Mouse (Mus musculus) heart, embryonic 15.5 days (tissue): ENCODE measurements around the gene Prkaa2. TPM values are rescaled to one million over a fixed set of nuclear protein-coding genes. Genes with fewer than 3 reads are reported as not detected.
A peak's percentile ranks its signal among the peaks of the same experiment; 100 is the strongest.

ENCODE experiments used
- ATAC-seq: fragments of 200-750 bp; cut with Nextera tagmentation; replicated peaks from 2 replicates; pipeline ENCODE4 v1.8.0; 2017; ENCODE audit warnings: low read depth, moderate TSS enrichment; ENCODE audit not compliant: insufficient number of reproducible peaks, insufficient read depth, low FRiP score
- H3K27ac ChIP-seq: fragments of 300-500 bp; sonication (generic); 2 replicates; pipeline ENCODE4 v1.5.1; 2015; ENCODE audit warnings: mild to moderate bottlenecking, inconsistent platforms
- H3K27me3 ChIP-seq: fragments of 300-500 bp; sonication (generic); 2 replicates; pipeline ENCODE4 v1.6.1; 2015; ENCODE audit warnings: inconsistent platforms
- H3K36me3 ChIP-seq: fragments of 300-500 bp; sonication (generic); 2 replicates; pipeline ENCODE4 v1.6.1; 2015; ENCODE audit warnings: mild to moderate bottlenecking, inconsistent platforms
- H3K4me1 ChIP-seq: fragments of 300-500 bp; sonication (generic); replicated peaks from 2 replicates; pipeline ENCODE4 v1.6.1; 2015; ENCODE audit warnings: inconsistent platforms
- H3K4me2 ChIP-seq: fragments of 300-500 bp; sonication (generic); 2 replicates; pipeline ENCODE4 v1.6.1; 2015; ENCODE audit warnings: inconsistent platforms, mild to moderate bottlenecking, moderate library complexity
- H3K4me3 ChIP-seq: fragments of 300-500 bp; sonication (generic); 2 replicates; pipeline ENCODE4 v1.5.1; 2015; ENCODE audit warnings: mild to moderate bottlenecking, inconsistent platforms
- H3K9ac ChIP-seq: fragments of 300-500 bp; sonication (generic); 2 replicates; pipeline ENCODE4 v1.6.1; 2015; ENCODE audit warnings: mild to moderate bottlenecking, inconsistent platforms
- H3K9me3 ChIP-seq: fragments of 300-500 bp; sonication (generic); replicated peaks from 2 replicates; pipeline ENCODE4 v1.6.1; 2016; ENCODE audit warnings: inconsistent platforms
- WGBS: fragments of 180-500 bp; shearing (Covaris S2); methylation state at CpG from one replicate; pipeline ENCODE4 v1.1.7; 2015; ENCODE audit warnings: mixed read lengths; 5-methylcytosine and 5-hydroxymethylcytosine counted together
- polyA plus RNA-seq: library from polyadenylated mRNA; unstranded; fragments of >200 nt; fragmentation: Nextera tagmentation; extraction: Ambion mirVana; gene quantifications from 2 replicates; pipeline ENCODE4 v1.2.1, GENCODE M21; 2015

Prkaa2 gene
- polyA plus RNA-seq = 39.2 and 46.6 TPM in 2 replicates

DNA sequence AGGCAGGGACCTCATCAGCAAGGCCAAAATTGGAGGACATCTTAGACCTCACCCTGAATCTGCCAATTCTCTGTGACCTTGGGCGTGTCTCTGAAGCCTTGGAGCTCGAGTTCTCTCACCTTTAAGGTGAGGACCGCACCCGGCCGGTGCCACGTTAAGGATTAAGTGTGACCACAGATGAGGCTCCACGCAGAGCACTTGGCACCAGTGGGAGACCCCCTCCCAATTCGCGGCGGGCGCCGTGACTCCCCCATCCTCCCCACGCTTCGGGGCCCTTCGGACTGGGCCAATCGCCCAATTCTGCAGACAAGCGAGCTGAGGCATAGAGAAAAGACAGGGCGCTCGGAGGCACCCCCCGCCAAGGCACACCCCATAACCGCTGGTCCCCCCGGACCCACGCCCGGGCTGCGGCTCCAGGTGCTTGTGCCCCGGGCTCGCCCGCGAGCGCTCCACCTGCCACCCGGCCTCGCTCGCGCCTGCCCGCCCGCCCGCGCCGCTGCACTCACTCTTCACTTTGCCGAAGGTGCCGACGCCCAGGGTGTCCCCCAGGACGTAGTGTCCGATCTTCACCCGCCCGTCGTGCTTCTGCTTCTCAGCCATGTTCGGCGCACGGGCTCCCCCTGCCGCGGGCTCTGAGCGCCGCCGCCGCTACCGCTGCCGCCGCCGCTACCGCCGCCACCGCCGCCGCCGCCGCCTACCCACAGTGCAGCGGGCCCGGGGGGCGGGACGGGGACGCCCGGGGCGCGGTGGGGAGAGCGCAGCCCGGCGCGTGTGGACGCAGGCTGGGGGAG, at the start of gene Prkaa2:
Gene Prkaa2 (minus strand): TSS at position 692 of the 791 bp plus-strand sequence.
- H3K4me1 ChIP-seq = peaks cover 18% of the 10 kb centered on the region
- H3K4me2 ChIP-seq = peak within 1 kb of the TSS; percentile 79
- H3K27me3 ChIP-seq = no peaks in the 10 kb centered on the region
- no peaks in the 10 kb centered on the region for H3K9me3 ChIP-seq
- peak within 1 kb of the TSS; percentile 94 for H3K27ac ChIP-seq
- peak within 1 kb of the TSS; percentile 73 for H3K9ac ChIP-seq
- under 1% methylated on average over 80 of the region's 80 CpGs for WGBS
- peak within 1 kb of the TSS; percentile 64 for H3K4me3 ChIP-seq
- no peaks in the 10 kb centered on the region for H3K36me3 ChIP-seq
- peak; percentile 89 for ATAC-seq

GRCm38 (mm10) chr4:105159531-105159870, 49.8 kb upstream of the Prkaa2 start:
- Histone ChIP-seq H3K9ac (peak overlapping the region; percentile 83), H3K4me3 (peak overlapping the region; percentile 84), H3K27me3 (peaks cover 12% of the 10 kb centered on the region; the same call in 1 of the 2 replicates), H3K4me2 (peak overlapping the region; percentile 77), H3K9me3 (no peaks in the 10 kb centered on the region), H3K27ac (no peak overlapping the region), H3K36me3 (no peaks in the 10 kb centered on the region; the same call in 1 of the 2 replicates), H3K4me1 (peaks cover 13% of the 10 kb centered on the region)
- no peak for ATAC-seq
- WGBS = 31% methylated on average over 6 of the region's 6 CpGs

GRCm38 (mm10) chr4:105158651-105159530, 49.2 kb upstream of the Prkaa2 start:
- Histone ChIP-seq H3K4me3 (peak overlapping the region; percentile 84), H3K9me3 (no peaks in the 10 kb centered on the region), H3K36me3 (no peaks in the 10 kb centered on the region; the same call in 1 of the 2 replicates), H3K9ac (peak overlapping the region; percentile 83), H3K4me1 (peaks cover 13% of the 10 kb centered on the region), H3K4me2 (peak overlapping the region; percentile 77), H3K27ac (peak overlapping the region; percentile 86), H3K27me3 (peaks cover 12% of the 10 kb centered on the region; the same call in 1 of the 2 replicates)
- 6% methylated on average over 18 of the region's 18 CpGs for WGBS
- ATAC-seq = no peak

GRCm38 (mm10) chr4:105158169-105158555, 48.5 kb upstream of the Prkaa2 start:
- Histone ChIP-seq H3K36me3 (no peaks in the 10 kb centered on the region; the same call in 1 of the 2 replicates), H3K9me3 (no peaks in the 10 kb centered on the region), H3K4me3 (peak overlapping the region; percentile 84), H3K27ac (peak overlapping the region; percentile 86), H3K4me2 (peak overlapping the region; percentile 77), H3K4me1 (peaks cover 13% of the 10 kb centered on the region), H3K9ac (peak overlapping the region; percentile 83), H3K27me3 (peaks cover 12% of the 10 kb centered on the region; the same call in 1 of the 2 replicates)
- WGBS = under 1% methylated on average over 26 of the region's 26 CpGs
- peak; percentile 76 for ATAC-seq

DNA sequence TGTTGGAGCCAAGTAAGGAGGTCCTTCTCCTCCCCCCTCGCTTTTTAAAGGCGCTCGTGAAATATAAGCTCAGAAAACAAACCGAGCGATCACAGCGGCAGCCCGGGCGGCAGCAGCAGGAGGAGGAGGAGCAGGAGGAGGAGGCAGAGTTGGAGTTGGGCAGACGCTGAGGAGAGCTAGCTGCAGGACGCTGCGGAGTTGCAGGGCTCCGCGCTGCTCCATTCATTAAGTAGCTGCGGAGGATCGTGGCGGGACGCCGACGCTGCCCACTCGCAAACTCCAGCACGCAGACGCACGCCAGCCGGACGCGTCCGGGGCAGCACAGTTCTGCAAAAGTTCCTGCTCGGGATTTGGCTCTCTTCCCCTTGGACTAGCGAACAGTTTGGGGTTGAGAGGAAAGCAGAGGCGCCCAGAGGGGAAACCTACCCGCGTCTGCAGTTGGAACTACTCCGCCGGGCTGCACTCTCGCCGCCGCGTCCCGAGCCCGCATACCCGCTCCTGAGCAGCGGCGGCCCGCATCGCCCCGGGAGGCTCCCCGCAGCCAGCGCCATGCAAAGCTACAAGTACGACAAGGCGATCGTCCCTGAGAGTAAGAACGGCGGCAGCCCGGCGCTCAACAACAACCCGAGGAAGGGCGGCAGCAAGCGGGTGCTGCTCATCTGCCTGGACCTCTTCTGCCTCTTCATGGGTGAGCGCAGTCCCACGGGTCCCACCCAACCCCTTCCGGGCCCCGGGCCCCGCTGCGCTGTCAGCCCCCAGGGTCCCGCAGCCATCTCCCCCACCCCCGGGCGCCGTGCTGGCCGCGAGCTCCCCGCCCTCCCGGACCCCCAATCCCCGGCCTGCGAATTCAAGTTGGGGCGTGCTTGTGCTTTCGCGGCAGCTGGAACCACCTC, 47.8 kb upstream of the Prkaa2 start, which contains the start of gene Plpp3:
Gene Plpp3 (plus strand): TSS at position 72 of the 893 bp plus-strand sequence.
- peak within 1 kb of the TSS; percentile 77 for H3K4me2 ChIP-seq
- H3K27me3 ChIP-seq = peaks cover 12% of the 10 kb centered on the region; the same call in 1 of the 2 replicates
- H3K36me3 ChIP-seq = no peaks in the 10 kb centered on the region; the same call in 1 of the 2 replicates
- H3K4me3 ChIP-seq = peak within 1 kb of the TSS; percentile 84
- H3K27ac ChIP-seq = peak within 1 kb of the TSS; percentile 86
- no peaks in the 10 kb centered on the region for H3K9me3 ChIP-seq
- peak within 1 kb of the TSS; percentile 83 for H3K9ac ChIP-seq
- H3K4me1 ChIP-seq = peaks cover 13% of the 10 kb centered on the region
- WGBS = under 1% methylated on average over 77 of the region's 77 CpGs
- peak; percentile 82 for ATAC-seq

DNA sequence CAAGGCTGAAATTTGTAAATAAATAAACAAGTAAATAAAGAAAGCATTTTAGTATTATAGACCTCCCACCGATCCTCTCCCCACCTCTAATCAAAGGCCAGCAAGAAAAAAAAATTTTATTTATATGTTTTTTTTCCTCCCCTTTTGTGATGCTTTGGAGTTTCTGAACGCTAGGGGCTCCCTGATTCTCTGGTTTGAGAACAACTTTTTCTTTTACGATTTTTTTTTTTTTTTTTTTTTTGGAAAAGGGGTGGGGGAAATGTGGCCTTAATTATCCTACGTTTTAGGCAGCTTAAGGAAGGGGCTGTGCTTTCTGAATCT, 47.2 kb upstream of the Prkaa2 start:
- Histone ChIP-seq H3K9me3 (no peaks in the 10 kb centered on the region), H3K4me2 (peak overlapping the region; percentile 77), H3K27me3 (peaks cover 12% of the 10 kb centered on the region; the same call in 1 of the 2 replicates), H3K27ac (peak overlapping the region; percentile 86), H3K4me1 (peaks cover 13% of the 10 kb centered on the region), H3K36me3 (no peaks in the 10 kb centered on the region; the same call in 1 of the 2 replicates), H3K9ac (peak overlapping the region; percentile 83), H3K4me3 (peak overlapping the region; percentile 84)
- no peak for ATAC-seq
- WGBS = 0% methylated on average over 4 of the region's 4 CpGs

DNA sequence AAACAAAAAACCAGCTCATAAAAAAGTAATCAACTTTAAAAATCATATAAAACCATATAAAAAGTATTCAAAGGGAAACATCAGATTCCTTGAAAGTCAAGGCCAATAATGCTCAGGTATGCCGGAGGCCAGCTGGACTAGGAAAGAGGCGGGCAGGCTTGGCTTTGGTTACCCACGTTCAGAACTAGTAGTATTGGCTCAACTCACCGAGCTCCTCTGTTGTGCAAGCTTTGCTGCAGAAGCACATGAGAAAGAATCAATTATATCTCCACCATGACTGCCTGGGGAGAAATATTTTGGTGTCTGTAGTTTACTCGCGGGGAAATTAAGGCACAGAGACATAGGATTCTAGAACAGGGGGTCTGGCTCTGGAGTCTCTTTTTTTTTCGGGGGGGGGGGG, 46.6 kb upstream of the Prkaa2 start:
- no peak for ATAC-seq

GRCm38 (mm10) chr4:105153227-105153626, 43.5 kb upstream of the Prkaa2 start:
- H3K4me1 ChIP-seq = no peaks in the 10 kb centered on the region
- 0 out of 2 replicates have a peak, but pooled peaks cover 10% of the 10 kb centered on the region for H3K27me3 ChIP-seq
- no peak overlapping the region for H3K4me2 ChIP-seq
- H3K4me3 ChIP-seq = no peak overlapping the region
- 69% methylated on average over 3 of the region's 3 CpGs for WGBS
- H3K9ac ChIP-seq = no peak overlapping the region
- no peaks in the 10 kb centered on the region for H3K36me3 ChIP-seq
- ATAC-seq = no peak
- H3K27ac ChIP-seq = no peak overlapping the region
- no peaks in the 10 kb centered on the region for H3K9me3 ChIP-seq

More for the DNA sequence above, 46.6 kb upstream of the Prkaa2 start:
- Histone ChIP-seq H3K36me3 (no peaks in the 10 kb centered on the region; the same call in 1 of the 2 replicates), H3K4me1 (peaks cover 13% of the 10 kb centered on the region), H3K27ac (no peak overlapping the region), H3K4me2 (peak overlapping the region; percentile 77; the same call in 1 of the 2 replicates), H3K9ac (no peak overlapping the region), H3K27me3 (peaks cover 12% of the 10 kb centered on the region; the same call in 1 of the 2 replicates), H3K4me3 (no peak overlapping the region), H3K9me3 (no peaks in the 10 kb centered on the region)
- WGBS = 78% methylated on average over 7 of the region's 7 CpGs

GRCm38 (mm10) chr4:105151911-105152690, 42.4 kb upstream of the Prkaa2 start:
- 0 out of 2 replicates have a peak, but pooled peaks cover 10% of the 10 kb centered on the region for H3K27me3 ChIP-seq

DNA sequence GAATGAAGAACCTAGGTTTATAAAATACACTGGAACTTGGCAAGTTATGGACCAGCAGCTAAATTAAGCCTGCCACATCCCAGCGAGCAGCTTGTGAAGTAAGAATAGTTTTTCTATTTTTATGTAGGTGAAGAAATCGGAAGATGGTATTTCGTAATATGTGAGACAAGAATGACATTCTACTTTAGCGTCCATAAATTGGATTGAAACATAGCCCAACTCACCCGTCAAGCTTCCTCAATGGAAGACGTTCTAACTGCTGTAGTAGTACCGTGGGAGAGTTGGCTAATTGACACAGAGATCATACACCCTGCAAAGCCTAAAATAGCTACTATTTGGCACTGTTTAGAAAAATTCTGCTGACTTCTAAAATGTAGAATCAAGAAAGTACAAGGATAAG, 39.8 kb upstream of the Prkaa2 start:
- Histone ChIP-seq H3K4me1 (no peaks in the 10 kb centered on the region), H3K4me2 (no peak overlapping the region), H3K9me3 (no peaks in the 10 kb centered on the region), H3K4me3 (no peak overlapping the region), H3K27me3 (no peaks in the 10 kb centered on the region), H3K27ac (no peak overlapping the region), H3K36me3 (no peaks in the 10 kb centered on the region), H3K9ac (no peak overlapping the region)
- ATAC-seq = no peak
- WGBS = 74% methylated on average over 7 of the region's 7 CpGs

More at GRCm38 (mm10) chr4:105151911-105152690, 42.4 kb upstream of the Prkaa2 start:
- no peaks in the 10 kb centered on the region for H3K36me3 ChIP-seq
- no peak for ATAC-seq
- no peaks in the 10 kb centered on the region for H3K4me1 ChIP-seq
- H3K4me2 ChIP-seq = no peak overlapping the region
- no peak overlapping the region for H3K27ac ChIP-seq
- no peak overlapping the region for H3K4me3 ChIP-seq
- H3K9ac ChIP-seq = no peak overlapping the region
- no peaks in the 10 kb centered on the region for H3K9me3 ChIP-seq
- 40% methylated on average over 14 of the region's 14 CpGs for WGBS
